Comparison of ENCODE assay signal across 9 mouse cellular contexts in the genomic region with DNA sequence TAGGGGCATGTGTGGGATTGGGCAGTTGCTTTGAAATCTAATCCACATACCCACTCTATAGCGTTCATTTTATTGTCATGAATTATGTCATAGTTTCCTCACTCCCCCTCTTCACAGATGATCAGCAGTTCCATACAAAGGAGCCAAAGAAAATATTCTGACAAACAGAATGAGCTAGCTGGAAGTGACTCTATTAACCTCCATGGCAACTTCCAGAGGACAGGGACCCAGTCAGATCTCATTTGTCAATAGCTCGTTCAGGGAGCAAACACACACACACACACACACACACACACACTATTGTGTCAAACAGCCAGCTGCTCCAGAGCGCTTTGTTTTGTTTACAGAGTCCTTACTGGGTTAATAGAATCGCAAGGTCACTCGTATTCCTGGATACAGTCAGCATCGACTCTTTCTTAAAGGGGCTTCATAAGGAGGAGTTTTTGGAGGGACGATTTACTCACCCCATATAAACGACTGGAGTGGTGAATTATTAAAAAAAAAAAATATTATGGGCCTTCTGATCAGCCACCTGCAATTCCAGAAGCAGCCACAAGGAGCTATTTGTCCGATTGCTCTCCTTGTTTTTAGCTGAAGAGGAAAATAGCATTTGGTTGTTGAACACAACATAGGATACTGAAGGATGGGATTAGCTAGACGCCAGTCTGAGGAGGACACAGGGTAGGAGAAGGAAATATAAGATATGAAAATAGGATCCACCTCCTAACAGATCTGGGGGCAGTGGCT.
DNase-seq lines count a peak whose midpoint lies in the region; ATAC-seq lines count a peak whose summit lies in the region.
"Had no signal": no experiment of that assay in that cellular context is flagged by ENCODE, and none has a peak within 500 bp of the region (broad histone marks: within the 10 kb centered on the region; RNA-seq: fewer than 3 reads in every experiment).

No protein-coding gene starts in this region.

- H3K36me3 ChIP-seq in intestine, embryonic 16.5 days (ENCODE audit: control insufficient read depth, insufficient read depth, low read length): no peaks in the 10 kb centered on the region
- H3K36me3 ChIP-seq: liver, embryonic 13.5 days had no signal

- H3K9me3 ChIP-seq in intestine, embryonic 16.5 days (ENCODE audit: control insufficient read depth, low read length): no peaks in the 10 kb centered on the region
- H3K9me3 ChIP-seq: liver, embryonic 13.5 days had no signal

- no peaks in the 10 kb centered on the region for H3K4me1 ChIP-seq in intestine, embryonic 16.5 days (ENCODE audit: control insufficient read depth, insufficient read depth, low read length)
- H3K4me1 ChIP-seq: liver, embryonic 13.5 days had no signal

- DNase-seq in cerebellum, adult 18-20 months: peak; percentile 74 to 75
- DNase-seq in right cerebral cortex, postnatal 14 days: peak; percentile 65
- no peak for DNase-seq in right cerebral cortex, adult 2 months (ENCODE audit: low spot score in 2 of 2)
- peak; percentile 27 for DNase-seq in embryo, embryonic 9.5 days (ENCODE audit: extremely low spot score)
- peak; percentile 5 for DNase-seq in lung, postnatal 25 days (ENCODE audit: low spot score)
- no peak for DNase-seq in yolk sac, embryonic 10.5 days (ENCODE audit: low spot score)
- DNase-seq: liver, embryonic 13.5 days had no signal

- H3K27ac ChIP-seq in intestine, embryonic 16.5 days (ENCODE audit: low read length): no peak overlapping the region
- H3K27ac ChIP-seq: liver, embryonic 13.5 days had no signal

- no peak overlapping the region for H3K4me3 ChIP-seq in intestine, embryonic 16.5 days (ENCODE audit: low read length)
- H3K4me3 ChIP-seq: liver, embryonic 13.5 days had no signal

- ATAC-seq in cerebellum, adult (ENCODE audit: insufficient number of reproducible peaks, low FRiP score, low TSS enrichment): no peak
- ATAC-seq in intestine, embryonic 16.5 days: peak; percentile 40; the same call in 1 of the 2 replicates

- H3K9ac ChIP-seq in intestine, embryonic 16.5 days (ENCODE audit: low read depth, low read length): no peak overlapping the region
- H3K9ac ChIP-seq: liver, embryonic 13.5 days had no signal

- no peaks in the 10 kb centered on the region for H3K27me3 ChIP-seq in intestine, embryonic 16.5 days (replicated peaks; ENCODE audit: control insufficient read depth, insufficient read depth, low read length)
- H3K27me3 ChIP-seq: liver, embryonic 13.5 days had no signal

- no peak overlapping the region for H3K4me2 ChIP-seq in intestine, embryonic 16.5 days (ENCODE audit: low read depth, low read length)
- H3K4me2 ChIP-seq: liver, embryonic 13.5 days had no signal

- WGBS in intestine, embryonic 16.5 days: 20% methylated on average over 10 of the region's 10 CpGs

Comparison
In these comparisons a context has a peak if more than half of its experiments do, and no peak if none do; other contexts are left out.
1. DNase-seq: peak in cerebellum, adult 18-20 months (2 of 2), right cerebral cortex, postnatal 14 days (single experiment), embryo, embryonic 9.5 days (single experiment) and lung, postnatal 25 days (single experiment); none in right cerebral cortex, adult 2 months (0 of 2) and yolk sac, embryonic 10.5 days (single experiment).